Mouse (Mus musculus) splenic B cell, adult 2 months (primary cell): ENCODE data around the gene Mdm1.
"Not testable (repeated sequence)": the region's sequence is repeated elsewhere in the genome, so short reads cannot be mapped to it uniquely, and the experiment has no call there.

Experiments
- DNase-seq: peaks from one replicate; pipeline ENCODE4 v3.0.0-alpha.2; 2011; ENCODE audit warnings: low read depth, low spot score
- H3K27me3 ChIP-seq: 2 replicates; pipeline ENCODE4 v1.6.1; 2012; ENCODE audit warnings: mild to moderate bottlenecking, low read length, moderate library complexity, mixed read lengths; ENCODE audit not compliant: control insufficient read depth, poor library complexity, insufficient read depth, severe bottlenecking
- H3K36me3 ChIP-seq: 2 replicates; pipeline ENCODE4 v1.6.1; 2012; ENCODE audit warnings: mild to moderate bottlenecking, low read length, moderate library complexity, mixed read lengths; ENCODE audit not compliant: control insufficient read depth, poor library complexity, insufficient read depth, severe bottlenecking

Mdm1 gene

GRCm38 (mm10) chr10:118215719-118216393 lies 74.2 kb downstream of the Mdm1 start:
- not testable (repeated sequence) for H3K27me3 ChIP-seq, H3K36me3 ChIP-seq, DNase-seq
